Mouse (Mus musculus) myocyte (in vitro differentiated cells): Measurements from ENCODE around the gene Pop5. TPM values are rescaled to one million over a fixed set of nuclear protein-coding genes. Genes with fewer than 3 reads are reported as not detected.

ENCODE experiments used
- H3K27me3 ChIP-seq: one replicate; pipeline ENCODE4 v1.6.1; 2011; ENCODE audit not compliant: control insufficient read depth, insufficient read depth, insufficient read length
- H3K36me3 ChIP-seq: one replicate; pipeline ENCODE4 v1.6.1; 2011; ENCODE audit not compliant: control insufficient read depth, insufficient read depth
- H3K4me2 ChIP-seq: one replicate; pipeline ENCODE4 v1.6.1; 2011; ENCODE audit warnings: low read depth, control low read depth
- H3K4me3 ChIP-seq: one replicate; pipeline ENCODE4 v1.5.1; 2011; ENCODE audit warnings: mild to moderate bottlenecking, control low read depth, moderate library complexity
- H3K79me2 ChIP-seq: one replicate; pipeline ENCODE4 v1.6.1; 2011; ENCODE audit not compliant: control insufficient read depth, insufficient read depth
- H3ac ChIP-seq: one replicate; pipeline ENCODE4 v1.6.1; 2011; ENCODE audit not compliant: control insufficient read depth, insufficient read length
- CEBPB ChIP-seq: IDR thresholded peaks from 2 replicates; pipeline ENCODE4 v1.6.1; 2011; ENCODE audit warnings: mild to moderate bottlenecking, moderate library complexity; ENCODE audit not compliant: poor library complexity, insufficient read depth, severe bottlenecking
- E2F4 ChIP-seq: IDR thresholded peaks from one replicate; pipeline ENCODE4 v1.6.1; 2011; ENCODE audit warnings: mild to moderate bottlenecking, control low read depth, moderate library complexity; ENCODE audit not compliant: insufficient read depth
- MAX ChIP-seq: IDR thresholded peaks from one replicate; pipeline ENCODE4 v1.6.1; 2011; ENCODE audit warnings: low read depth, mild to moderate bottlenecking, control low read depth
- MYOD1 ChIP-seq, 3 experiments: IDR thresholded peaks; one replicate each; pipeline ENCODE4 v1.6.1; 2011; ENCODE audit warnings: control low read depth in 2 of 3, low read depth in 2 of 3, mild to moderate bottlenecking in 2 of 3, moderate library complexity in 1 of 3; ENCODE audit not compliant: insufficient read length in 2 of 3, control insufficient read depth in 1 of 3
- MYOG ChIP-seq, 3 experiments: IDR thresholded peaks; one replicate each; pipeline ENCODE4 v1.6.1; 2011; ENCODE audit warnings: control low read depth in 2 of 3, low read depth in 2 of 3, mild to moderate bottlenecking in 2 of 3; ENCODE audit not compliant: insufficient read length in 2 of 3, control insufficient read depth in 1 of 3, insufficient read depth in 1 of 3
- POLR2A ChIP-seq: IDR thresholded peaks from one replicate; pipeline ENCODE4 v1.6.1; 2011; ENCODE audit warnings: low read depth, mild to moderate bottlenecking, control low read depth, moderate library complexity; ENCODE audit not compliant: insufficient read length
- POLR2AphosphoS2 ChIP-seq: IDR thresholded peaks from one replicate; pipeline ENCODE4 v1.6.1; 2011; ENCODE audit warnings: low read depth, control low read depth; ENCODE audit not compliant: insufficient read length
- REST ChIP-seq: IDR thresholded peaks from one replicate; pipeline ENCODE4 v1.6.1; 2011; ENCODE audit warnings: mild to moderate bottlenecking, control low read depth, moderate library complexity; ENCODE audit not compliant: insufficient read depth, insufficient read length
- SRF ChIP-seq: IDR thresholded peaks from one replicate; pipeline ENCODE4 v1.6.1; 2011; ENCODE audit warnings: low read depth; ENCODE audit not compliant: control insufficient read depth, insufficient read length
- TCF12 ChIP-seq: IDR thresholded peaks from one replicate; pipeline ENCODE4 v1.6.1; 2011; ENCODE audit warnings: mild to moderate bottlenecking, control low read depth; ENCODE audit not compliant: poor library complexity, insufficient read depth, severe bottlenecking
- TCF3 ChIP-seq: IDR thresholded peaks from one replicate; pipeline ENCODE4 v1.6.1; 2011; ENCODE audit warnings: low read depth, control low read depth; ENCODE audit not compliant: insufficient read length
- USF1 ChIP-seq: IDR thresholded peaks from one replicate; pipeline ENCODE4 v1.6.1; 2011; ENCODE audit warnings: low read depth, mild to moderate bottlenecking, control low read depth, moderate library complexity
- polyA plus RNA-seq: library from polyadenylated mRNA; unstranded; fragments of >200 nt; fragmentation: generic; extraction: Trizol; gene quantifications from one replicate; pipeline ENCODE4 v1.2.1, GENCODE M21; 2012; ENCODE audit warnings: missing spikeins

The Pop5 gene
- polyA plus RNA-seq, 1 experiment, result 82.3 TPM

DNA sequence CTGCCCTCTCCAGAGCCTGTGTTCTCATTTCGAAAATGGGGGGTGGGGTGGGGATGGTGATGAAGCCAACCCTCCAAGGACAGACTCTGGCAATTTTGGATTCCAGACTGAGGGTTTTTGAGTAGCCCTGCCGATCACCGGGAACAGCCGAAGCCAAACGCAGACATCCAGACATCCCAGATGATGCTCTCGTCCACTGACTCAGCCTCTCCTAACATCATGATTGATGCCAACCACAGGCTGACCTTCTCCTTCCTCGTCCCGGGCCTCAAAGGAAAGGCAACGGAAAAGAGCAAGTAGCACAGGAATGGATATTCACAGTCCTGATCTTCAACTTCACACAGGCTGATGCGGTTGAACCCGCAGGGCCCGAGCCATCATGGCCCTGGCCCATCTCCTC lies 45.6 kb upstream of the Pop5 start:
- H3K4me3 ChIP-seq, result no peak overlapping the region
- H3K27me3 ChIP-seq, result peaks cover 46% of the 10 kb centered on the region
- H3K36me3 ChIP-seq, result no peaks in the 10 kb centered on the region
- no peaks in the 10 kb centered on the region for H3K79me2 ChIP-seq
- H3ac ChIP-seq, result no peak overlapping the region
- no peak overlapping the region for H3K4me2 ChIP-seq
- no peak for TF ChIP-seq REST
- no peak for TF ChIP-seq MAX
- no peak for TF ChIP-seq POLR2A
- no peak for TF ChIP-seq SRF
- TF ChIP-seq MYOD1 (IDR thresholded peaks at IDR 0.05; ENCODE audit: control insufficient read depth in 1 of 3, insufficient read length in 2 of 3, low read depth in 2 of 3), result no peak
- TF ChIP-seq TCF3, result no peak
- TF ChIP-seq POLR2AphosphoS2, result no peak
- TF ChIP-seq USF1, result no peak
- TF ChIP-seq CEBPB, result no peak
- TF ChIP-seq E2F4, result no peak
- no peak for TF ChIP-seq MYOG (IDR thresholded peaks at IDR 0.05; ENCODE audit: control insufficient read depth in 1 of 3, insufficient read depth in 1 of 3, insufficient read length in 2 of 3, low read depth in 2 of 3)
- TF ChIP-seq TCF12, result no peak

DNA sequence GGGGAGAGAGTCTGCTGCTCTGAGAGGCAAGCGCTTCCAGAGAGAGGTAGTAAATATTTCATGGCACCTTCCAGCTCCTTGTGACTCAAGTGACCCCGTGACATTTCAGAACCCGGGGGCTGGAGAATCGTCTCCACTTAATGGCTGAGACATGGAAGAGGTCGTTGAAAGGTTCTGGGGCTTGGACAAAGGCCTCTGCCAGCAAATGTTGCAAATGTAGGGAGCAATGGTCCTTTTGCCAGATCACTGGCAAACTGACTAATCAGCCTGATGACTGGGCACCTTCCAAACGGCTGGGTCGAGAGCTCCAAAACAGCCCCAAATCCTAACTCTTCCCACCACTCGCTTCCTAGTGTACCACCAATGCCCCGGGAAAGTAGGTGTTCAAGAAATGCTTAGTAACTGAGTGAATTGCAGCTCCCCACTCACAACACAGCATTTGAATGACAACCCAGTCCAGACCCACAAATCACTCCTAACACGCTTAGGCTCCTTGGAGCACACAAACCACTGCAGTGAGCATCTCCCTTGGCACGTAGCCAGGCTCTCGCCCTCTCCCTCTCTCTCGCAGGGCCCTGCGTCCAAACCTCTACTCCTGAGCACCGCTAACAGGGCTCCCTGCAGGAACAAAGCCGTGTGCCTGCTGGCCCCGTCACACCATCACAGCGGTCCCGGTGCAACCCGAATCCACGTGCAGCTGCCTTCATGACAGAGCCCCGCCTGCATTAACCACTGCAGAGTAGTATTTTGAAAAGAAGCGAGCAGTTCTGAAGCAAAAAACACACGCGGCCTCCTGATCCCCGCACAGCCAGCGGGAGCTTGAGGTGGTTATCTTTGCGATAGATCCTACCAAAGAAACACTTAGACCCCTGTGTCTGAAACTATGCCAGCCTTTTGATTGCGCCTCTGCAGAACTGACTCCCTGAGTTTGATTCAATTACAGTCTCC lies 43.5 kb upstream of the Pop5 start:
- H3K36me3 ChIP-seq, result no peaks in the 10 kb centered on the region
- H3K79me2 ChIP-seq, result no peaks in the 10 kb centered on the region
- peaks cover 61% of the 10 kb centered on the region for H3K27me3 ChIP-seq
- no peak overlapping the region for H3ac ChIP-seq
- TF ChIP-seq MAX (no peak), MYOG (IDR thresholded peaks at IDR 0.05; ENCODE audit: control insufficient read depth in 1 of 3, insufficient read depth in 1 of 3, insufficient read length in 2 of 3, low read depth in 2 of 3) (peak in 1 of 3 experiments; percentile 38)
- H3K4me2 ChIP-seq, result peak overlapping the region; percentile 9
- H3K4me3 ChIP-seq, result no peak overlapping the region

DNA sequence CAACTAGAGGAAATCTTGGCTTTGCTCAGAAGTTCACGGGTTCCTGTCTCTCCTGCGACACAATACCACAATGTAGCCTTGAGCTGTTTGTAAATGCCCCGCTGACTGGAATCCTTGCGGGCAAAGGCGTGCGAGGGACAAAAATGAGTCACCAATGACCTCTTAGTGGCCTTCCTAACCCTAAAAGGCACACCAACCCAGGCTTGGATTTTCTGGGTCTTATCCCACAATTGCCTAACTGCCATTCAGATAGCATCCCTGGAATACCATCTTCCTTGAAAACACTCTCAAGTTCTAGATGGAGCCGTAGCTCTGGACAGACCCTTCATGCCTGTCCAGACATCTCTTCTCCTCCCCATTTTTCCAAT lies 42.8 kb upstream of the Pop5 start:
- Histone ChIP-seq H3K79me2 (no peaks in the 10 kb centered on the region), H3K4me2 (peak overlapping the region; percentile 18), H3ac (no peak overlapping the region), H3K36me3 (no peaks in the 10 kb centered on the region), H3K4me3 (no peak overlapping the region), H3K27me3 (peaks cover 61% of the 10 kb centered on the region)
- TF ChIP-seq SRF (no peak), MYOD1 (IDR thresholded peaks at IDR 0.05; ENCODE audit: control insufficient read depth in 1 of 3, insufficient read length in 2 of 3, low read depth in 2 of 3) (no peak), REST (no peak), POLR2AphosphoS2 (no peak), POLR2A (no peak)

DNA sequence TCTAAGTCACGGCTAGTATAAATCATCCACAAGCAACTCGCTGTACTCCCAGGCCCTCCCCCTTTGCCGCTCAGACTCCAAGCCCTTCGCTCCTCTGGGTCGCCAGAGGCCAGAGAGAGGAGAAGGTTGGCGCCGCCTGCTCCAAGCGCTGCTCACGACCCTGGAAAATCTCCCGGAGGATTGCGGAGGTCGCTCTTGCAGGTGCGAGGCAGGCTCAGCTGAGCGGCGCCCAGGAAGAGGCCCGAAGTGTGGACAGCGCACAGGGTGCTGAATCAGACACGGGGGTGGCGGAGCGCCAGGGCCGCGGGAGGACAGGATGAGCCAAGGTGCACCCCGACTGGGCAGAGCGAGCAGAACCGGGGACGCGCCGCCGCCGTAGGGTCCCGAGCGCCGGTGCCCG lies 42.4 kb upstream of the Pop5 start:
- H3K36me3 ChIP-seq, result no peaks in the 10 kb centered on the region
- H3K4me3 ChIP-seq, result no peak overlapping the region
- H3ac ChIP-seq, result no peak overlapping the region
- H3K27me3 ChIP-seq, result peaks cover 61% of the 10 kb centered on the region
- TF ChIP-seq REST, result peak; percentile 82
- TF ChIP-seq TCF12, result no peak
- H3K4me2 ChIP-seq, result peak overlapping the region; percentile 24
- H3K79me2 ChIP-seq, result no peaks in the 10 kb centered on the region

DNA sequence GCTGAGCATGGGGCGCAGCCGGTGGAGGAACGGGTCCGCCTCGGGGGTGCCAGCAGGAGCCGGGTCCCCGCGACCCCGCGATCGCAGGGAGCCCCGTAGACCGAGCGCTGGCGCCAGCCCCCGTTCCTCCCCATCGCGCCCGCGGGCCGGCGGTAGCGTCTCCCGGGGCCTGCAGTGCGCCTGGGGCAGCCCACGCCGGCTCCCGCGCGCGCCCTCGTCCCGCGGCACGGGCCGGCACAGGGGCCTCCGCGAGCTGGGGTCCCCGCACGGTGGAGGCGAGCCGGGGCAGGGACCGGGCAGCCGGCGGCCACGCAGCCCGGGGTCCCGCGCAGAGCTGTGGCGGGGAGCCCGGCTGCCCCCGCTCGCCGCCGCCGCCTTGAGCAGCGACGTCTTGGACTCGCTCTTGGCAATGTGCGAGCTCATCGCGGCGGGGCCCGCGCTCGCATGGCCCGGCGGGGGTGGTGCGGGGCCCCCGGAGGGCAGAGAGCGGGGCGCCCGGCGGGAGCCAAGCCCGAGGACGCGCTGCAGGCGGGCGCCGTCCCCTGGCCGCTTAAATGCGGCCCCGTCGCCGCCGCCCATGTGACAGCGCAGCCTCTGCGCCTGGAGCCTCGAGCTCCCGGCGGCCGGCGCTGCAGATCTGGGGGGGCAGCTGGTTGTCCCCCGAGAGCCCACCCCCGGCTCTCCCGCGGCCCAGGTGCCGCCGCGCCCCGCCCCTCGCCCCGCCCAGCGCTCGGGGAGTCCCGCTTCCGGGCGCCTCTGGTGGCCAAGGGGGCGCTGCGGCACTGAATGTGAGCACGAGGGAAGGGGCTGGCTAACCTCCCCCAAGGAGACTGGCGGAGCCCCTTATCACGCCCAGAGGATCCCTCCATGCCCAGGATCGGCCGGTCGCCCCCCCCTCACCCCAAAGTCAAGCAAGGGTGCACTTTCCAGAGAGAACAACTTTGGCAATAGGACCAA lies 41.7 kb upstream of the Pop5 start, which contains the start of gene Cabp1:
Cabp1 (minus strand) TSS at position 713 of the 957 bp plus-strand sequence.
- H3K4me2 ChIP-seq, result peak within 1 kb of the TSS; percentile 24
- no peak within 1 kb of the TSS for H3K4me3 ChIP-seq
- H3K27me3 ChIP-seq, result peaks cover 61% of the 10 kb centered on the region
- H3ac ChIP-seq, result no peak within 1 kb of the TSS
- no peaks in the 10 kb centered on the region for H3K36me3 ChIP-seq
- no peaks in the 10 kb centered on the region for H3K79me2 ChIP-seq
- TF ChIP-seq SRF (no peak), CEBPB (no peak), USF1 (no peak), MYOG (IDR thresholded peaks at IDR 0.05; ENCODE audit: control insufficient read depth in 1 of 3, insufficient read depth in 1 of 3, insufficient read length in 2 of 3, low read depth in 2 of 3) (no peak), MYOD1 (IDR thresholded peaks at IDR 0.05; ENCODE audit: control insufficient read depth in 1 of 3, insufficient read length in 2 of 3, low read depth in 2 of 3) (no peak), MAX (no peak), POLR2AphosphoS2 (no peak), POLR2A (no peak), REST (no peak), TCF3 (no peak), E2F4 (no peak), TCF12 (no peak)
